Mouse (Mus musculus) left cerebral cortex, postnatal 36 days (tissue): Measurements from ENCODE around the gene Vamp2. TPM values are rescaled to one million over a fixed set of nuclear protein-coding genes. Genes with fewer than 3 reads are reported as not detected.
A peak's percentile ranks its signal among the peaks of the same experiment; 100 is the strongest.

Experiments
- DNase-seq, 2 experiments: peaks; one replicate each; pipeline ENCODE4 v3.0.0; 2021 to 2022; ENCODE audit warnings: low spot score in 2 of 2, mixed read lengths in 1 of 2
- intact Hi-C: fragments of 180-260 bp; cut with DNase I; formaldehyde crosslinking; loops from one replicate; pipeline ENCODE4 v1.15.1; 2025
- total RNA-seq, 2 experiments: library from RNA; stranded (reverse); gene quantifications; 2 replicates each; pipeline ENCODE4 v1.2.3; 2021

The Vamp2 gene
- total RNA-seq, 2 experiments from 2014 or later, result 1,090 to 1,186 TPM

- intact Hi-C loops, result loop anchor here (1.0 to 10.0 kb wide), 4 partner anchors 22 to 181 kb away; partner anchors contain the start of gene Per1
- DNase-seq, result peak; percentile 63 to 76
Measured at GRCm38 (mm10) chr11:69063413-69064201, 24.7 kb upstream of the Vamp2 start.

- no peak for DNase-seq
- intact Hi-C loops, result loop anchor here (5.0 to 10.0 kb wide), 2 partner anchors 33 to 180 kb away; partner anchors contain the start of gene Per1
Measured at GRCm38 (mm10) chr11:69064259-69065133, 23.8 kb upstream of the Vamp2 start.

- no peak for DNase-seq
- intact Hi-C loops, result loop anchor here (10.0 kb wide), 1 partner anchor 179 kb away; no protein-coding TSS in a partner anchor
Measured at GRCm38 (mm10) chr11:69065394-69065925, 22.8 kb upstream of the Vamp2 start.

GRCm38 (mm10) chr11:69066163-69066861 lies 22.0 kb upstream of the Vamp2 start:
- peak; percentile 49 to 74 for DNase-seq
- intact Hi-C loops, result loop anchor here (10.0 kb wide), 1 partner anchor 178 kb away; no protein-coding TSS in a partner anchor

GRCm38 (mm10) chr11:69066956-69067355 lies 21.3 kb upstream of the Vamp2 start:
- intact Hi-C loops, result loop anchor here (10.0 kb wide), 1 partner anchor 178 kb away; no protein-coding TSS in a partner anchor
- peak; percentile 85 to 89 for DNase-seq

- intact Hi-C loops, result loop anchor here (10.0 kb wide), 1 partner anchor 177 kb away; no protein-coding TSS in a partner anchor
Measured at GRCm38 (mm10) chr11:69067601-69068000, 20.7 kb upstream of the Vamp2 start.

GRCm38 (mm10) chr11:69070093-69070492 lies 18.2 kb upstream of the Vamp2 start:
- intact Hi-C loops, result no loop called here
- DNase-seq, result no peak

More at GRCm38 (mm10) chr11:69067601-69068000, 20.7 kb upstream of the Vamp2 start:
- DNase-seq, result no peak

- peak; percentile 93 to 95 for DNase-seq
- intact Hi-C loops, result no loop called here
Measured at GRCm38 (mm10) chr11:69070590-69071222, 17.6 kb upstream of the Vamp2 start, which contains the start of gene Tmem107. Gene Tmem107, plus strand, starts transcription at chr11:69070806.

GRCm38 (mm10) chr11:69071262-69071661 lies 17.0 kb upstream of the Vamp2 start:
- intact Hi-C loops, result no loop called here
- no peak for DNase-seq

GRCm38 (mm10) chr11:69072234-69072633 lies 16.1 kb upstream of the Vamp2 start:
- intact Hi-C loops, result loop anchor here (2.0 kb wide), 1 partner anchor 17 kb away; the partner anchor contains the start of gene Vamp2
- DNase-seq, result no peak

- no peak for DNase-seq
- intact Hi-C loops, result loop anchor here (2.0 kb wide), 1 partner anchor 16 kb away; the partner anchor contains the start of gene Vamp2
Measured at GRCm38 (mm10) chr11:69072666-69073064, 15.6 kb upstream of the Vamp2 start.

GRCm38 (mm10) chr11:69073065-69073888 lies 15.0 kb upstream of the Vamp2 start:
- DNase-seq, result peak; percentile 70 to 83
- intact Hi-C loops, result loop anchor here (2.0 kb wide), 1 partner anchor 16 kb away; the partner anchor contains the start of gene Vamp2

GRCm38 (mm10) chr11:69073951-69074775 lies 14.1 kb upstream of the Vamp2 start:
- no peak for DNase-seq
- intact Hi-C loops, result loop anchor here (2.0 kb wide), 1 partner anchor 15 kb away; the partner anchor contains the start of gene Vamp2

- no peak for DNase-seq
- intact Hi-C loops, result no loop called here
Measured at GRCm38 (mm10) chr11:69074776-69075069, 13.6 kb upstream of the Vamp2 start.

GRCm38 (mm10) chr11:69075764-69076479 lies 12.4 kb upstream of the Vamp2 start:
- intact Hi-C loops, result no loop called here

GRCm38 (mm10) chr11:69076572-69076971 lies 11.7 kb upstream of the Vamp2 start:
- no peak for DNase-seq
- intact Hi-C loops, result no loop called here

More at GRCm38 (mm10) chr11:69075764-69076479, 12.4 kb upstream of the Vamp2 start:
- DNase-seq, result no peak
